ENCODE assay signal across 8 mouse cellular contexts in the genomic region with DNA sequence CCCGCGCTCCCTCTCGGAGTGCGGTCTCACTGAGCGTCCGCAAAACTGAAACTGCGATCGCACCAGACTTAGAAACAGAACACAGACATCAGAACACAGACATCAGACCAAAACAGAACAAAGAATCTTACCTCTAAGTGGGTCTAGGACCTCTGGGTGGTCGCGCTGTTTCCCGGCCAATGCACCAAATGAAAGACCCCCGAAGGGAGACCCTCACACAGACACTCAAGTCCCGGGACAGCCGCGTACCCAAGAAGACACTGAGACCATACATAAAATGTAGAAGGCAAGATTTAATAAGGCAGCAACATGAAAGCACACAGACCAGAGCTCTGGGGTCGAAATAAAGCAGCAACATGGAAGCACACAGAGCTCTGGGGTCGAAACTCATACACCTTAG.
A peak's percentile ranks its signal among the peaks of the same experiment; 100 is the strongest.
DNase-seq lines count a peak whose midpoint lies in the region; TF ChIP-seq lines count a peak whose summit lies in the region.
"Not testable (repeated sequence)": the region's sequence is repeated elsewhere in the genome, so short reads cannot be mapped to it uniquely, and the experiment has no call there.

No protein-coding gene starts in this region.

- H3K36me3 ChIP-seq in kidney, adult 2 months (ENCODE audit: control insufficient read depth, insufficient read depth, low read length): not testable (repeated sequence)

- peak; percentile 0 for DNase-seq in T-cell, adult 2 months (ENCODE audit: low spot score)
- peak; percentile 0 for DNase-seq in cerebellum, adult 18-20 months
- DNase-seq in heart, adult 11 months: peak; percentile 90
- peak; percentile 0 for DNase-seq in kidney, adult 2 months
- peak; percentile 0 for DNase-seq in lung, postnatal 10 days
- DNase-seq in right cerebral cortex, postnatal 10 days (ENCODE audit: low spot score in 2 of 2): peak; percentile 10 to 13
- DNase-seq in thymus, postnatal 36 days: peak; percentile 0 to 2
- peak; percentile 10 to 34 for DNase-seq in urinary bladder, postnatal 4 days (ENCODE audit: low spot score in 2 of 2)

- H3K4me1 ChIP-seq in kidney, adult 2 months (ENCODE audit: control insufficient read depth, insufficient read depth, low read length): not testable (repeated sequence)

- not testable (repeated sequence) for H3K4me3 ChIP-seq in kidney, adult 2 months (ENCODE audit: insufficient read depth, low read depth, low read length)

- not testable (repeated sequence) for TF ChIP-seq POLR2A in kidney, adult 2 months (IDR thresholded peaks at IDR 0.05; ENCODE audit: low read depth, low read length)

- not testable (repeated sequence) for H3K27ac ChIP-seq in kidney, adult 2 months (ENCODE audit: insufficient read depth, low read depth, low read length)

- not testable (repeated sequence) for H3K27me3 ChIP-seq in kidney, adult 2 months (replicated peaks; ENCODE audit: control insufficient read depth, insufficient read depth, low read length)

- TF ChIP-seq CTCF in kidney, adult 2 months (conservative IDR thresholded peaks at IDR 0.05; ENCODE audit: insufficient read depth, insufficient read length, low read depth, low read length): not testable (repeated sequence)

- 95% methylated on average over 7 of the region's 17 CpGs for WGBS in kidney, adult 2 months

Comparison
In these comparisons a context has a peak if more than half of its experiments do, and no peak if none do; other contexts are left out.
1. DNase-seq: peak in every context shown above with its lines; median percentile 90 in heart, adult 11 months; 22 in urinary bladder, postnatal 4 days; 12 in right cerebral cortex, postnatal 10 days; 1 in thymus, postnatal 36 days; 0 in T-cell, adult 2 months; 0 in cerebellum, adult 18-20 months; 0 in kidney, adult 2 months; 0 in lung, postnatal 10 days.